Mouse (Mus musculus): ENCODE measurements around the gene Mc1r. TPM values are rescaled to one million over a fixed set of nuclear protein-coding genes. Genes with fewer than 3 reads are reported as not detected.

The Mc1r gene
- total and polyA plus RNA-seq, 3 experiments, result 0.31 to 0.45 TPM; not detected in 1

GRCm38 (mm10) chr8:123426511-123427509, 19.9 kb downstream of the Mc1r start:
- H3K9me3 ChIP-seq (replicated peaks; ENCODE audit: insufficient read depth, low read length), result 0 out of 2 replicates have a peak, but pooled peaks cover 2% of the 10 kb centered on the region
- TF ChIP-seq MAX (IDR thresholded peaks at IDR 0.05; ENCODE audit: low read length) (no peak), MAZ (IDR thresholded peaks at IDR 0.05; ENCODE audit: low read depth, low read length) (no peak), USF2 (IDR thresholded peaks at IDR 0.05; ENCODE audit: borderline replicate concordance in 1 of 2, insufficient read depth in 1 of 2, low read depth in 1 of 2, low read length in 2 of 2) (no peak), HCFC1 (IDR thresholded peaks at IDR 0.05; ENCODE audit: low read depth, low read length) (no peak), CTCF (IDR thresholded peaks at IDR 0.05 in 2 of 3, conservative IDR thresholded peaks at IDR 0.05 in 1 of 3; ENCODE audit: control insufficient read depth in 1 of 3, insufficient read depth in 1 of 3, low read depth in 2 of 3, low read length in 3 of 3, poor library complexity in 1 of 3, severe bottlenecking in 1 of 3) (no peak), TCF12 (IDR thresholded peaks at IDR 0.05; ENCODE audit: low read depth, low read length) (no peak)
- no peaks in the 10 kb centered on the region; a peak in 2 of 4 replicates for H3K36me3 ChIP-seq (ENCODE audit: control insufficient read depth in 1 of 2, insufficient read depth in 2 of 2, low read length in 2 of 2)
- H3K4me3 ChIP-seq (ENCODE audit: control insufficient read depth in 1 of 2, insufficient read depth in 1 of 2, low read depth in 2 of 2, low read length in 2 of 2), result no peak overlapping the region
- peaks cover 3 to 4% of the 10 kb centered on the region in 2 experiments; a peak in 3 of 4 replicates for H3K4me1 ChIP-seq (ENCODE audit: control insufficient read depth in 1 of 2, insufficient read depth in 2 of 2, low read length in 2 of 2)
- H3K27me3 ChIP-seq (ENCODE audit: control insufficient read depth in 1 of 2, insufficient read depth in 2 of 2, low read length in 2 of 2), result no peaks in the 10 kb centered on the region
- H3K9ac ChIP-seq (ENCODE audit: control insufficient read depth, low read depth, low read length, poor library complexity, severe bottlenecking), result no peak overlapping the region
- no peaks in the 10 kb centered on the region for H3K79me2 ChIP-seq (ENCODE audit: control insufficient read depth, insufficient read depth, low read length, poor library complexity)
- no peak for DNase-seq (ENCODE audit: low read depth, low spot score)
- peak overlapping the region; percentile 38; the same call in 1 of the 2 replicates for H3K27ac ChIP-seq (ENCODE audit: control insufficient read depth, low read depth, low read length)

DNA sequence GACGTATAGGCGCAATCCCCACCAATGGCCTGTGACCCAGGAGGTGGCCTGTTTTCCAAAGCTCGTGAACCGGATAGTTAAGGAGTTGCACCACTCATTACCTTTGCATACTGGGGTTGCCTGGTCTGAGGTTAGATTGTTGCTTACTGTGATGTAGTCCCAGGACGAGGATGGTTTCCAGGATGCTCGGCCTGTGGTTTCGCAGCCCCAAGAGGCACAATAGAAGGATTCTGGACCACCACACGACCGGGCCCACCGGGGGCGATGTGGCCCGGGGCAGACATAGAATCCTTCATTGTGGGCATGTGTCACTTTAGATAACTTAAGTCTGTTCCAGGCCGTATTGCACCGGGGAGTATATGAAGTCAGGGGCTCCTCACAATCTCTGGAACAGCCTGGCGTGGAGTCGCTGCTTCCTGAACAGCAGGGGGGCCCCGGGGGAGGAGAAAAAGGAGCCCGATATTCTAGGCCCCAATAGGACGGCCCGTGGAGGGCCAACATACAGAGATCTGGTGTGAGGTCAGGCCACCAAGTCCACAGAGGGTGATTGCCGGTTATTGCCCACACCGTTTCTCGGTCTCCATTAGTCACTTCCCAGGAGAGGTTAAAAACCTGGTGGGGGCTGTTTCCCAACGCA, 20.9 kb downstream of the Mc1r start:
- Histone ChIP-seq H3K36me3 (ENCODE audit: control insufficient read depth in 1 of 2, insufficient read depth in 2 of 2, low read length in 2 of 2) (no peaks in the 10 kb centered on the region; a peak in 1 of 4 replicates), H3K27me3 (ENCODE audit: control insufficient read depth in 1 of 2, insufficient read depth in 2 of 2, low read length in 2 of 2) (no peaks in the 10 kb centered on the region), H3K4me1 (ENCODE audit: control insufficient read depth in 1 of 2, insufficient read depth in 2 of 2, low read length in 2 of 2) (peaks cover 0 to under 1% of the 10 kb centered on the region in 2 experiments; a peak in 2 of 4 replicates), H3K27ac (ENCODE audit: control insufficient read depth, low read depth, low read length) (no peak overlapping the region), H3K4me3 (ENCODE audit: control insufficient read depth in 1 of 2, insufficient read depth in 1 of 2, low read depth in 2 of 2, low read length in 2 of 2) (no peak overlapping the region), H3K79me2 (ENCODE audit: control insufficient read depth, insufficient read depth, low read length, poor library complexity) (no peaks in the 10 kb centered on the region), H3K9me3 (replicated peaks; ENCODE audit: insufficient read depth, low read length) (0 out of 2 replicates have a peak, but pooled peaks cover 2% of the 10 kb centered on the region), H3K9ac (ENCODE audit: control insufficient read depth, low read depth, low read length, poor library complexity, severe bottlenecking) (no peak overlapping the region)
- TF ChIP-seq TBP (IDR thresholded peaks at IDR 0.05; ENCODE audit: low read depth, low read length) (no peak), ZKSCAN1 (IDR thresholded peaks at IDR 0.05; ENCODE audit: low read depth, low read length) (no peak), CHD2 (IDR thresholded peaks at IDR 0.05; ENCODE audit: low read length) (no peak), GABPA (IDR thresholded peaks at IDR 0.05; ENCODE audit: low read depth, low read length) (no peak), RCOR1 (IDR thresholded peaks at IDR 0.05; ENCODE audit: low read depth, low read length) (no peak), SMC3 (IDR thresholded peaks at IDR 0.05; ENCODE audit: low read depth, low read length) (no peak), MYC (IDR thresholded peaks at IDR 0.05; ENCODE audit: low read depth, low read length) (no peak), BHLHE40 (IDR thresholded peaks at IDR 0.05; ENCODE audit: borderline replicate concordance, low read depth, low read length) (no peak), POLR2AphosphoS5 (IDR thresholded peaks at IDR 0.05; ENCODE audit: borderline replicate concordance, low read depth, low read length) (no peak), SIN3A (IDR thresholded peaks at IDR 0.05; ENCODE audit: low read length) (no peak), ZNF384 (IDR thresholded peaks at IDR 0.05; ENCODE audit: low read depth, low read length) (no peak), USF2 (IDR thresholded peaks at IDR 0.05; ENCODE audit: borderline replicate concordance in 1 of 2, insufficient read depth in 1 of 2, low read depth in 1 of 2, low read length in 2 of 2) (no peak), UBTF (IDR thresholded peaks at IDR 0.05; ENCODE audit: borderline replicate concordance, insufficient read depth, low read depth, low read length) (no peak), NELFE (IDR thresholded peaks at IDR 0.05; ENCODE audit: low read depth, low read length) (no peak), MEF2A (IDR thresholded peaks at IDR 0.05; ENCODE audit: extremely low read depth, insufficient replicate concordance, low read depth, low read length, poor library complexity, severe bottlenecking) (no peak), HCFC1 (IDR thresholded peaks at IDR 0.05; ENCODE audit: low read depth, low read length) (no peak), E2F4 (IDR thresholded peaks at IDR 0.05; ENCODE audit: borderline replicate concordance, low read depth, low read length) (no peak), CTCF (IDR thresholded peaks at IDR 0.05 in 2 of 3, conservative IDR thresholded peaks at IDR 0.05 in 1 of 3; ENCODE audit: control insufficient read depth in 1 of 3, insufficient read depth in 1 of 3, low read depth in 2 of 3, low read length in 3 of 3, poor library complexity in 1 of 3, severe bottlenecking in 1 of 3) (no peak), EP300 (IDR thresholded peaks at IDR 0.05; ENCODE audit: low read depth in 1 of 2, low read length in 2 of 2) (no peak)
- DNase-seq (ENCODE audit: low read depth, low spot score), result no peak
